Mouse (Mus musculus): Measurements from ENCODE around the gene Mat2a.
A peak's percentile ranks its signal among the peaks of the same experiment; 100 is the strongest.
"Not testable (repeated sequence)": the region's sequence is repeated elsewhere in the genome, so short reads cannot be mapped to it uniquely, and the experiment has no call there.

Mat2a gene

GRCm38 (mm10) chr6:72456567-72456966 lies 17.2 kb upstream of the Mat2a start:
- DNase-seq (ENCODE audit: extremely low read depth, insufficient read length, low spot score): no peak

- DNase-seq (ENCODE audit: extremely low read depth, insufficient read length, low spot score): peak; percentile 39
Measured at GRCm38 (mm10) chr6:72454833-72455373, 15.5 kb upstream of the Mat2a start.

GRCm38 (mm10) chr6:72454072-72454746 lies 14.9 kb upstream of the Mat2a start:
- DNase-seq (ENCODE audit: extremely low read depth, insufficient read length, low spot score): no peak

GRCm38 (mm10) chr6:72453578-72453977 lies 14.2 kb upstream of the Mat2a start:
- DNase-seq (ENCODE audit: extremely low read depth, insufficient read length, low spot score): no peak

- DNase-seq (ENCODE audit: extremely low read depth, insufficient read length, low spot score): no peak
Measured at GRCm38 (mm10) chr6:72452329-72452728, 13.0 kb upstream of the Mat2a start.

GRCm38 (mm10) chr6:72451778-72452177 lies 12.4 kb upstream of the Mat2a start:
- DNase-seq (ENCODE audit: extremely low read depth, insufficient read length, low spot score): not testable (repeated sequence)

GRCm38 (mm10) chr6:72447487-72447886 lies 8.1 kb upstream of the Mat2a start:
- DNase-seq (ENCODE audit: extremely low read depth, insufficient read length, low spot score): no peak

GRCm38 (mm10) chr6:72445011-72445410 lies 5.7 kb upstream of the Mat2a start:
- DNase-seq (ENCODE audit: extremely low read depth, insufficient read length, low spot score): no peak

- DNase-seq (ENCODE audit: extremely low read depth, insufficient read length, low spot score): no peak
Measured at GRCm38 (mm10) chr6:72442921-72443604, 3.7 kb upstream of the Mat2a start.

GRCm38 (mm10) chr6:72440186-72440990 lies 1.0 kb upstream of the Mat2a start:
- DNase-seq (ENCODE audit: extremely low read depth, insufficient read length, low spot score): no peak

GRCm38 (mm10) chr6:72438862-72439354 lies 450 bp downstream of the Mat2a start:
- DNase-seq (ENCODE audit: extremely low read depth, insufficient read length, low spot score): peak; percentile 89

GRCm38 (mm10) chr6:72438226-72438625 lies 1.1 kb downstream of the Mat2a start:
- DNase-seq (ENCODE audit: extremely low read depth, insufficient read length, low spot score): no peak

GRCm38 (mm10) chr6:72432153-72432552 lies 7.2 kb downstream of the Mat2a start:
- DNase-seq (ENCODE audit: extremely low read depth, insufficient read length, low spot score): no peak

- DNase-seq (ENCODE audit: extremely low read depth, insufficient read length, low spot score): no peak
Measured at GRCm38 (mm10) chr6:72430989-72431921, 8.1 kb downstream of the Mat2a start.

GRCm38 (mm10) chr6:72429061-72429842 lies 10.1 kb downstream of the Mat2a start:
- no peak for DNase-seq (ENCODE audit: extremely low read depth, insufficient read length, low spot score)

- DNase-seq (ENCODE audit: extremely low read depth, insufficient read length, low spot score): no peak
Measured at GRCm38 (mm10) chr6:72428036-72428435, 11.3 kb downstream of the Mat2a start.

- no peak for DNase-seq (ENCODE audit: extremely low read depth, insufficient read length, low spot score)
Measured at GRCm38 (mm10) chr6:72425646-72426045, 13.7 kb downstream of the Mat2a start.

- no peak for DNase-seq (ENCODE audit: extremely low read depth, insufficient read length, low spot score)
Measured at GRCm38 (mm10) chr6:72420901-72421300, 18.5 kb downstream of the Mat2a start.

- no peak for DNase-seq (ENCODE audit: extremely low read depth, insufficient read length, low spot score)
Measured at GRCm38 (mm10) chr6:72419806-72420205, 19.6 kb downstream of the Mat2a start.

Data from 3134 (cell line).